Mouse (Mus musculus): ENCODE measurements around the gene Serpina6.
"Not testable (repeated sequence)": the region's sequence is repeated elsewhere in the genome, so short reads cannot be mapped to it uniquely, and the experiment has no call there.

The Serpina6 gene

GRCm38 (mm10) chr12:103656848-103657626 is at the start of gene Serpina6:
Gene Serpina6 (minus strand): TSS chr12:103657212.
- no peak for DNase-seq (ENCODE audit: inconsistent ontology term)

GRCm38 (mm10) chr12:103706113-103706512 is 49.1 kb upstream of the Serpina6 start:
- no peak for DNase-seq (ENCODE audit: inconsistent ontology term)

DNA sequence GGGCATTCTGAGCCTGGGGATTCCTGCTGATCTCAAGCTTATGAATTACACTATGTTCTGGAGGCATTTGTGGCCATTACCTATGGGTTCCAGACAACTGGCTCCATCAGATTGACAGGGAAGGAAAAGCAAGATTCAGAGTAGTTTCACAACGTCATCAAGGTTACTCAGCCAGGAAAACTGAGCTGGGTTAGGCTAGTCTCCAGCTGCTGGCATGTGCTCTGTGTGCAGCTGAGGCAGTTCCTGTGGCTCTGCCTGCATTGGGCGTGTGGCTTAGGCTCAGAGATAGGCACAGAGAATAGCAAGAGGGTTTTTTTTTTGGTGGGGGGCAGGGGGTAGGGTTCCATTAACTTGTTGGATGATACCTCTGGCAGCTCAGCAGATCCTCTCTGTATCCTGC is 48.5 kb upstream of the Serpina6 start:
- DNase-seq (ENCODE audit: inconsistent ontology term) = no peak

- peak; percentile 43 for DNase-seq (ENCODE audit: inconsistent ontology term)
Observed at GRCm38 (mm10) chr12:103700144-103700750, 43.2 kb upstream of the Serpina6 start.

DNA sequence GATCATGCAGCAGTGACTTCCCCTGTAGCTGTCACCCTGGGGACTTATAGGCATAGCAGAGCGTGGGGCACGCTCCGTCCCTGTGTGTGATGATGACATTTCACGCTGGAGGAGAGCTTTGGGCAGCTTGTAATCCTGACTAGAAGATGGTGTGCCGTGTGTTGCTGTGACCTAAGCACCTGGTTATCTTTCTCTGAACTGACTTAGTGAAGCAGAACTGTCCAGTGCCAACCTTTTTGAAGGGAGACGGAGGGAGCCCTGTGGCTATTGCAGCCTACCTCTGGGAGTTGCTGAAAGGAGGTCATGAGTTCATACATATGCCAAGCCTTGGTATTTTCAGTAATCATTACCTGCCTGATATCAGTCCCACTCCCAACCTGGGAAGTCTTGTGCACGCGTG is 38.4 kb upstream of the Serpina6 start, which contains the start of gene Serpina1f:
Serpina1f (minus strand) TSS at position 101 of the 400 bp plus-strand sequence.
- DNase-seq (ENCODE audit: inconsistent ontology term) = no peak

GRCm38 (mm10) chr12:103688221-103688814 is 31.3 kb upstream of the Serpina6 start:
- no peak for DNase-seq (ENCODE audit: inconsistent ontology term)

DNA sequence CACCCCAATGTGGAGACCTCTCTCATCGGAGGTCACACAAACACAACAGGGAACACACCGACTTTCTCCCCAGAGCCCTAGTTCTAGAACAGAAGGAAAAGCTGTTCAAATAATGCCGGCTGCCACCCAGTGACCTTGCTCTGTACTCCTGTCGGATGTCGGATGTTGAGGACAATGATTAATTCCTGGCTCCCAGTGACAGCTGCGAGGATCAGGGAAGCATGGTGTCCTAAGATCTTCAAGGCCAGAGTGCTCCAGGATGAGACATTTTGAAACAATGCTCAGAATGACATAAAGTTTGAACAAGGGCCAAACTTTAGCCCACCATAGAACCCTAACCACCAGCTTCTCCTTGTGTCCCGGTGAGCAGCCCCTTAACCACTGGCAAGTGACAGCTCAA is 30.0 kb upstream of the Serpina6 start:
- DNase-seq (ENCODE audit: inconsistent ontology term) = no peak

DNA sequence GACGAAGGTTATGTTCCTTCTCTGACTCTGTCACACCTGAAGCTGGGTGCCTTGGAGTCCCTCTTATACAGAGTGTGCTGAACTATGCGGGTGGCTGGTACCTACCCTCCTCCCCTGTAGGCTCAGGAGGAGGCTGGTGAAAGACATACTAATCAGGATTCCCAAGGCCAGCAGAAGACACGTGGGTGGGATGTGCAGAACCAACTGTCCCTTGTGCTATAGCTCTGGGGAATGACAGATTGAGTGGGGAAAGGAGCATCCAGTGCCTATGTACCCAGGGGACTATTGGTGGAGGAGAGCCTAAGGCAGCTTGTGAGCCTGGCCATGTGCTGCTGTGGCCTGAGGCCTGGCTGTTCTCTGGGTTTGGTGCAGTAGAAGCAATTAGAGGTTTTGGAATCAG is 29.0 kb upstream of the Serpina6 start:
- no peak for DNase-seq (ENCODE audit: inconsistent ontology term)

GRCm38 (mm10) chr12:103685386-103685785 is 28.4 kb upstream of the Serpina6 start:
- no peak for DNase-seq (ENCODE audit: inconsistent ontology term)

DNA sequence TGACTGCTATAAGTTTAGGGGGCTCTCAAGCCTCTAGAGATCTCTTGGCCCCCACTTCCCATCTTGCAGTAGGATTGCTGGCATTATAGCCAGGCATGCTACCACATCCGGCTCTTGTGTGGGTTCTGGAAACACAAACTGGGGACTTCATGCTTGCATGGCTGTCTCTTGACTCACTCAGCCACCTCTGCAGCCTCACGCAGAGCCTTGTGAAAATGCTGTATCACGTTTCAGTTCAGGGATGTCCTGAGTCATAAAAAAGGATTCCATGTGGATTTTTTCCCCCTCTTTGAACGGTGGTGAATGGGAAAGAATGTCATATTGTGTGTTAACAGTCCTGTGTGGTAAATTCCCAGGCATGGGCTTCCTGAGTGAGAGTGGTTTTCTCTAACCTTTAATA is 26.8 kb upstream of the Serpina6 start:
- DNase-seq (ENCODE audit: inconsistent ontology term) = peak; percentile 52

DNA sequence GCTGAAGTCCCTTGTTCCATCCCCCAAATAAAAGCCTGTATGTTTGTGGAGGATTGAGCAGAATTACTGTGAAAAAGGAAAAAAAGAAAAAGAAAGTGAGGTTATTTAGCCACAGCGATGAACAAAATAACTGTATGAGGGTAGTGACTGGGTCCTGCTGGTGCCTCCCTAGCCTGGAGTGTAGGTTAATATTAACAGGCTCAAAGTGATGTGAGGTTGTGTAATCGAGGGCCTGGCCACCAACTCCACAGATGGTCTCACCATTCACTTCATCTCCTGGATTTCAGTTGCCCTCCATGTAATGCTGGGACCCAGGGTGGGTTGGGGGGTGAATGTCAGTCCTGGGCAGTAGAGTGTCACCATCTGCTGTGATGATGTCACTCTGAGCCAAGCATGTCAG is 24.7 kb upstream of the Serpina6 start:
- DNase-seq (ENCODE audit: inconsistent ontology term) = no peak

- no peak for DNase-seq (ENCODE audit: inconsistent ontology term)
Observed at GRCm38 (mm10) chr12:103681169-103681568, 24.2 kb upstream of the Serpina6 start.

DNA sequence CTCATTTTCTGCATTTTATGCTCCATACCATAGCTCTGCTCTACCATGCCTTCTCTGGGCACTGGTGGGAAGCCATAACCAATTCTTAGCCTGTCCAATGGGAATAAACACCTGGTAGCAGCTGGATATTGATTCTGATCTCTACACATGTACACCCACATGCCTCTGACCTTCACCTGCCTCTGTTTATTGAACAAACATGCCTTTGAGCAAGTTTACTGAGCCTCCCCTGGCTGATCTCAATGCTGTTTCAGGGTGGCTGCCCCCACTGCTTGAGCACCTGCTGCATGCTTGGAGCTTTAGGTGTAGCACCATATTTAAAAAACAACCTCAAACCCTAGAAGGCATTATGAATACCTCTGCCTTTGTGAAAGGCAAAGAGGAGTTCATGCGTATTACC is 22.8 kb upstream of the Serpina6 start:
- DNase-seq (ENCODE audit: inconsistent ontology term) = not testable (repeated sequence)

- no peak for DNase-seq (ENCODE audit: inconsistent ontology term)
Observed at GRCm38 (mm10) chr12:103676039-103676438, 19.0 kb upstream of the Serpina6 start, which contains the start of gene Serpina16. Gene Serpina16 (minus strand): TSS chr12:103676139.

GRCm38 (mm10) chr12:103673179-103673578 is 16.2 kb upstream of the Serpina6 start:
- DNase-seq (ENCODE audit: inconsistent ontology term) = no peak

DNA sequence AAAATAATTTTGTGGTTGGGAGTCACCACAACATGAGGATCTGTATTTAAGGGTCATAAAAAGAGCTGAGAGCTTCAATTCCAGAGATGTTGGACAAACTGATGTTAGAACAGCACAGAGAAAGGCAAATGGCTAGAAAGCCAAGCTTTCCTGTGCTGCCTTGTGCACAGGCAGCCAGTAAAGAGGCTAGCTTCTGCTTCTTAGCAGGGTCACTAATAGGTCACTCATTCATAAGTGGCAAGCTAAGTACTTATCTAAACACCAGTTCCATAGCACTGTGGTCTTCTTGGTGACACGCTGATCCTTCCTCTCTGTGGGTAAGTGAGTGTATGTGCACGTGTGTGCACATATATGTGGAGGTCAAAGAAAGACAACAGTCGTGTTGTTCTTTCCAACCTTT is 14.5 kb upstream of the Serpina6 start:
- DNase-seq (ENCODE audit: inconsistent ontology term) = no peak

- no peak for DNase-seq (ENCODE audit: inconsistent ontology term)
Observed at GRCm38 (mm10) chr12:103670964-103671363, 14.0 kb upstream of the Serpina6 start.

DNA sequence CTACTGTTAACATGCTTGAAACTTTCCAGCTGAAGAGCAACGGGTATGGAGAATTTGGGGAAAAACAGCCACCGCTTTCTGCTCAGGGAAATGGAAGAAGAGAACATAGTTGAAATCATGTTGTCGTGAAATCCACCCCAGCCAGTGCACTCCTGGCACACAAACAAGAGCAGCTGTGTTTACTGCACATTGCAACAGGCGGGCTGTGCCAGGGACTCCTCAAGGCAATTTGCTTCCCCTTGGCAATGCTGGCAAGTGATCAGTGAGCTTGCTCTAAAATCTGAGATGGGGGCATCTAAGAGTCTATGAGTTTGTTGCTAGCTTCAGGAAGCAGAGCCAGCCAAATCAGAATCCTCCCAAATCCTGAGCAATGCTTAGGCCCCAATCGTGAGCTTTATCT is 13.3 kb upstream of the Serpina6 start:
- no peak for DNase-seq (ENCODE audit: inconsistent ontology term)

- no peak for DNase-seq (ENCODE audit: inconsistent ontology term)
Observed at GRCm38 (mm10) chr12:103665286-103665685, 8.3 kb upstream of the Serpina6 start.

DNA sequence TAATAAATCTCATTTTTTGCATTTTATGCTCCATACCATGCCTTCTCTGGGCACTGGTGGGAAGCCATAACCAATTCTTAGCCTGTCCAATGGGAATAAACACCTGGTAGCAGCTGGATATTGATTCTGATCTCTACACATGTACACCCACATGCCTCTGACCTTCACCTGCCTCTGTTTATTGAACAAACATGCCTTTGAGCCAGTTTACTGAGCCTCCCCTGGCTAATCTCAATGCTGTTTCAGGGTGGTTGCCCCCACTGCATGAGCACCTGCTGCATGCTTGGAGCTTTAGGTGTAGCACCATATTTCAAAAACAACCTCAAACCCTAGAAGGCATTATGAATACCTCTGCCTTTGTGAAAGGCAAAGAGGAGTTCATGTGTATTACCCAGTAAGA is 5.0 kb upstream of the Serpina6 start:
- not testable (repeated sequence) for DNase-seq (ENCODE audit: inconsistent ontology term)

DNA sequence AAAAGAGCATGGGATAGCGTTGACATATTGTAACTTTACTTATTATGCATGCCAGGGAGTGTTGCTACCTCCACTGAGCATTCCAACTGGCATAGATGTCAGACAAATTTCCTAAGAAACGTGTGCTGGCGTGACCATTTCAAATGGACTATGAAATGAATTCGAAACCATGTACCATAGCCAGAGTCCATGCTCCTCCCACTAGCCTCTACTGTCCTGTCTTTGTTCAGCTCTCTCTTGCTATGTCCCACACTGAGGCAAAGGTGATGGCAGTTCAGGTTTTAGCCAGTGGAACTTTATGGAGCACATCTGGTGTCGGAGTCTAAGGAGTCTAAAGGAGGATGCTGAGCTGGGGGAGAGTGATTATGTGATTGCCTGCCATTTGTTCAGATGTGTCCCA is 3.1 kb upstream of the Serpina6 start:
- no peak for DNase-seq (ENCODE audit: inconsistent ontology term)

DNA sequence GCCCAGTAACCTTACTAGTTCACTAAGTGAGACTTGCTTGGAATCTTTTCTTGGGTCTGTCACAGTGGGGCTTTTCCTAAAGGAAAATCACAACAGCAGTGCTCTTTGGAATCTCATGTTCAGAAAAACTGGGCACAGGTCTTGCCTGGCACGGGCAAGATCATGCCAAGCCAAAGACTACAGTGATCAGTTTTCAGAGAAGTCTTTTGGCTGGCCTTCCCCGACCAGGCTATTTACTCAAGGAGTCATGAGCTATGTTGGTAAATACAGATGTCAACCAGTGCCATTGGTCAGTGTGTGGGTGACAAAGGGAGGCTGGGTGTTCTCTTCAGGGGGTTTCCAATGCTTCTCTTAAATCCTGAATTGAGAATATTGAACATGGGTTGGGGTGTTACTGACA is 2.2 kb upstream of the Serpina6 start:
- no peak for DNase-seq (ENCODE audit: inconsistent ontology term)

GRCm38 (mm10) chr12:103657991-103658390 is 979 bp upstream of the Serpina6 start:
- DNase-seq (ENCODE audit: inconsistent ontology term) = no peak
